Mouse (Mus musculus): ENCODE measurements around the gene Urb1. TPM values are rescaled to one million over a fixed set of nuclear protein-coding genes. Genes with fewer than 3 reads are reported as not detected.

Gene Urb1
- polyA plus RNA-seq, 1 experiment from 2014 or later: 1.9 TPM

GRCm38 (mm10) chr16:90766919-90767454 lies 43.2 kb downstream of the Urb1 start:
- H3K4me3 ChIP-seq (ENCODE audit: inconsistent target): no peak overlapping the region
- no peak overlapping the region for H3K27ac ChIP-seq
- no peaks in the 10 kb centered on the region for H3K79me2 ChIP-seq (ENCODE audit: inconsistent target)
- H3K36me3 ChIP-seq (ENCODE audit: inconsistent target): peaks cover 60% of the 10 kb centered on the region
- WGBS (ENCODE audit: missing documents): 91% methylated on average over 15 of the region's 15 CpGs

- 74% methylated on average over 9 of the region's 9 CpGs for WGBS (ENCODE audit: missing documents)
- peaks cover 50% of the 10 kb centered on the region for H3K36me3 ChIP-seq (ENCODE audit: inconsistent target)
Measured at GRCm38 (mm10) chr16:90765195-90765877, 44.9 kb downstream of the Urb1 start.

DNA sequence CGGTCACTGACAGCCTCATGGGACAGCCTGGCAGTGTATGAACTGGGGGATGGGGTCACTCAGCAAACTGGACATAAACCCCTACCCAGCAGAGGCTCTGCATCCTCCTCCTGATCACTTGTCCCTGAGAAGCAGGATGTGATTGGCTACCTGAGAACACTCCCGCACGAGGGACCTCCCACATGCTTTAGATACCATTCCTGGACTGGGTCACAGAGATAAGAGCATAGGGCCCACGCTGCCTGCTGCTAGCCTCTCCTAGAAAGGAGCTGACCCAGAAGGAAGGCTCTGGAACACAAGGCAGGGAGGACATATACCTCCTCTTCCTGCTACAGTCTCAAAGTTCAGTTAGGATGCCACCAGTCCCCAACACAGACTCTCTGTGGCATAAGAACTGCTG lies 49.7 kb downstream of the Urb1 start:
- no peaks in the 10 kb centered on the region for H3K79me2 ChIP-seq (ENCODE audit: inconsistent target)
- peaks cover 28% of the 10 kb centered on the region for H3K36me3 ChIP-seq (ENCODE audit: inconsistent target)
- 91% methylated on average over 4 of the region's 4 CpGs for WGBS (ENCODE audit: missing documents)
- H3K27ac ChIP-seq: no peak overlapping the region
- no peak overlapping the region for H3K4me3 ChIP-seq (ENCODE audit: inconsistent target)

More at GRCm38 (mm10) chr16:90765195-90765877, 44.9 kb downstream of the Urb1 start:
- H3K79me2 ChIP-seq (ENCODE audit: inconsistent target): no peaks in the 10 kb centered on the region
- H3K4me3 ChIP-seq (ENCODE audit: inconsistent target): no peak overlapping the region
- H3K27ac ChIP-seq: no peak overlapping the region

- Histone ChIP-seq H3K79me2 (ENCODE audit: inconsistent target) (no peaks in the 10 kb centered on the region), H3K4me3 (ENCODE audit: inconsistent target) (no peak overlapping the region), H3K27ac (no peak overlapping the region), H3K36me3 (ENCODE audit: inconsistent target) (peaks cover 35% of the 10 kb centered on the region)
- 90% methylated on average over 3 of the region's 3 CpGs for WGBS (ENCODE audit: missing documents)
Measured at GRCm38 (mm10) chr16:90759335-90759734, 50.9 kb downstream of the Urb1 start.

DNA sequence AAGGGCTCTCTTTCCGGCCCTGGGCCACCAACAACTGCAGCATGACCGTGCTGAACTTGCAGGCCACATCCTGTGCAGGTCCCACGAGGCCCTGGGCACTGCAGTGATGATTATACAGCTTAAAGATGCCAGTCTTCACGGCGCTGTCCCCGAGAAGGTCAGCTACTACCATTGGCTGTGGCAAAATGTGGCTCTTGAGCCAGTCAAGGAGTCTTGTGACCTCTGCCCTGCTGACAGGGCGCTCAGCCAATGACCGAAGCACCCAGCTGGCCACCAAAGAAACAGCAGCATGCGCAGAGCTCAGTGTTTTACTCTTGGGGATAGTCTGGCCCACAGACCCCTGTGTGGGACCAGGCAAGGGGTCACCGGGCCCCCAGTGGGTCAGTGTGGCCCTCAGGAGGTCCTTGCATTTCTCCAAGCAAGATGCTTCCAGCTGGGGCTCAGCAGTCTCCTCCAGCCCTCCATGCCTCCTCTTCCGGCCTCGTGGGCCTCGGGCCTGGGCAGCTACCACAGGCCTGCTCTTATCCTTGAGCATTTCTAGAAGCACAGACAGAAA lies 56.7 kb downstream of the Urb1 start:
- WGBS (ENCODE audit: missing documents): 88% methylated on average over 13 of the region's 13 CpGs
- Histone ChIP-seq H3K36me3 (ENCODE audit: inconsistent target) (peaks cover 34% of the 10 kb centered on the region), H3K79me2 (ENCODE audit: inconsistent target) (no peaks in the 10 kb centered on the region)

GRCm38 (mm10) chr16:90748169-90748568 lies 62.0 kb downstream of the Urb1 start:
- H3K79me2 ChIP-seq (ENCODE audit: inconsistent target): no peaks in the 10 kb centered on the region
- no peak overlapping the region for H3K4me3 ChIP-seq (ENCODE audit: inconsistent target)
- H3K36me3 ChIP-seq (ENCODE audit: inconsistent target): peaks cover 7% of the 10 kb centered on the region; the same call in 1 of the 2 replicates
- H3K27ac ChIP-seq: no peak overlapping the region
- 98% methylated on average over 7 of the region's 7 CpGs for WGBS (ENCODE audit: missing documents)

More for the DNA sequence above, 56.7 kb downstream of the Urb1 start:
- H3K27ac ChIP-seq: no peak overlapping the region
- no peak overlapping the region for H3K4me3 ChIP-seq (ENCODE audit: inconsistent target)

DNA sequence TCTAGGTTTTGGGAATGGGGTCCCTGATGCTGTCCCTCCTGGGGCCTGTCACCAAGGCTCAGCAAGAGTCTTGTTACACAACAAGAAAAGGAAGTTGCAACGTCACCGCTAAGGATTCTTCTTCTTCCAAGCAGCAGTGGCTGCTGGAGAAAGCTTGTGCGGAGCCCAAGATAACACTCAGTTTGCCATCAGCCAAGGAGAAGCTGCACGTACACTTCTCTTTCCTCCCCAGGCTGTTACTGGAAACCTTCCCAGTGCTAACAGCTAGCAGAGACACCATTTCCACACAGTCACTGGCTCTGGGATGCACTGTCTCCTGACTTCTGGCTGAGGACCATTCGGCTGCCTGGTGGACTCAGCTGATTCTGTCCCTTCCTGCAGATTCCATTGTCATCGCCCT lies 63.1 kb downstream of the Urb1 start:
- Histone ChIP-seq H3K4me3 (ENCODE audit: inconsistent target) (no peak overlapping the region), H3K27ac (no peak overlapping the region), H3K36me3 (ENCODE audit: inconsistent target) (peaks cover 5% of the 10 kb centered on the region; the same call in 1 of the 2 replicates), H3K79me2 (ENCODE audit: inconsistent target) (no peaks in the 10 kb centered on the region)
- WGBS (ENCODE audit: missing documents): 47% methylated on average over 6 of the region's 6 CpGs

DNA sequence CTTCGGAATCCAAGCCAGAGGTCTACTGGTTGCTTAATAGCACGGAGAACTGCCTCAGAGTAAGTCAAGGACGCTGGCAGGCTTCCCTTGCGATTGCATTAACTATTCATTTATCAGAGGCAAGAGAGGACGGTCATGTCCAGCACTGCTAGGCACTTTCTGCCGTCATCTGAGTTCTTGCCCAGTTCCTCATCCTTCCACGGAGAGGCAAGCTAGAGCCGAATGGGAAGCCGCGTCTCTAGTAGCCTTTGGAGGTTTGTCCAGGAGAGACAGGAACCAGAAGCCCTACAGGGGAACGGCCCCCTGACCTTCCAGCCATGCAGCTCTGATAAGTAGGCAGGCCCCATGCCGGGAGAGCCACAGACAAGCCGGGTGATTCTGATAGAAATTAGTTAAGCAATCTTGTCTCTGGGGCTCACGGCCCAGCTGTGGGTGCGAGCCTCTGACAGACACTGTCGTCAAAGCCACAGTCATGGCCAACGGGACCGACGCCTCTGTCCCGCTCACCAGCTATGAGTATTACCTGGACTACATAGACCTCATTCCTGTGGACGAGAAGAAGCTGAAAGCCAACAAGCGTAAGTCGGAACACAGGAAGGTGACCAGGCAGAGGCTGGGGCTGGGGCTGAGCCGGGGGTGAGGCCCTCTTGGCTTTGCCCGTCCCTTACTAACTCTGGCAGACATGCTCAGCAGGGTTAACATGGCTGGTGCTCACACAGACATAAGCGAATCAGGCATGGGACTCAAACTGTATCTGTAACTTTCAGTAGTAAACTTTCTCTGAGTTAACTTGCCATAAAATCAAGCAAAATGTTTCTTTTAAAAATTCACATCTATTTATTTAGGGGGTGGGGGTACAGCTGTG lies 71.9 kb downstream of the Urb1 start, which contains the start of gene Mrap:
TSS of gene Mrap (plus strand) at position 116 of the 865 bp plus-strand sequence.
- 93% methylated on average over 26 of the region's 26 CpGs for WGBS (ENCODE audit: missing documents)
- no peak within 1 kb of the TSS for H3K27ac ChIP-seq
- H3K36me3 ChIP-seq (ENCODE audit: inconsistent target): no peaks in the 10 kb centered on the region
- no peaks in the 10 kb centered on the region for H3K79me2 ChIP-seq (ENCODE audit: inconsistent target)
- H3K4me3 ChIP-seq (ENCODE audit: inconsistent target): no peak within 1 kb of the TSS

DNA sequence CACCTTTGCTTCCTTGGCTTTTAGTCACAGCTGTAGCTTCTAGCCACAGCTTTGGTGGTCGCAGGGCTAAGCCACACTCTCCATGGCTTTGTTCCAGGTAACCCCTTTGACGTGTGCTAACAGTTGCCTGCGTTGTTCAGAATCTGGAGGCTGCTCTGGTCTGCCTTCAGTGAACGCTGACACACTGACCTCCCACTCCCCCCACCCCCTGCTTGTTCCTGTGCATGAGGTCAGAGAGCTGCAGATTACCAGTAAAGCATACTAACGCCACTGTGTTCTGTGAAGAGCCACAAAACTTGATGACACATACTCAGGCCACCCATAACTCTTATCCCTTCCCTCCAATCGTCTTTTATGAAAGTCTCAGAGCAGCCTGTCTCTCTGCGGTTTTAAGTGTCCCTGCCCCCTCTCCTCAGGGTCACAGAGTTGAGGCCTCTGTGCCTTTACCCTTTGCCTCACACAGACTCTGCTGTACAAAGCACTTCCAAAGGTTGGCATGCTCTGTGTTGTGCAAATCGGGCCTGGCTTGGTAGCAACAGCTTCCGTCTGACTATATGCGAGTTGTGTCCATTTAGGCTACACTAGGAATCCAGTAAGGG lies 73.4 kb downstream of the Urb1 start:
- H3K36me3 ChIP-seq (ENCODE audit: inconsistent target): no peaks in the 10 kb centered on the region
- H3K4me3 ChIP-seq (ENCODE audit: inconsistent target): no peak overlapping the region
- 68% methylated on average over 10 of the region's 10 CpGs for WGBS (ENCODE audit: missing documents)
- no peak overlapping the region for H3K27ac ChIP-seq
- no peaks in the 10 kb centered on the region for H3K79me2 ChIP-seq (ENCODE audit: inconsistent target)

DNA sequence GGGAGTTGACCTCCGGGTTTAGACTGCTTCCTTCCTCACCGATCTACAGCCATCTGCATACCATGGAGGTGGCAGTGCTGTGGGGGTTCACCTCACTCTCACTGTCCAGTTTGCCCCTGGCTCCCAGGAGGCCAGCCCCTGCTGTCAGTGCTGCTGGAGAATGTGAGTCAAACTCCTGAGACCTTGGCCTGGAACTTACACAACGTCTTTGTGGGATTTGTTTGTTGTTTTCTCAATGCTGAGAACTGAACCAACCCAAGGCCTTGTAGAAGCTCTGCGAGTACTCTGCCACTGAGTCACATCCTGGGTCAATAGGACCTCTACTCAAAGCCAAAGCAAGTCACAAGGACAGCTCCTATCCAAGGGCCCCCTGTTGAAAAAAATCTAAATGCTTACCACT lies 74.6 kb downstream of the Urb1 start:
- no peak overlapping the region for H3K4me3 ChIP-seq (ENCODE audit: inconsistent target)
- H3K36me3 ChIP-seq (ENCODE audit: inconsistent target): no peaks in the 10 kb centered on the region
- no peaks in the 10 kb centered on the region for H3K79me2 ChIP-seq (ENCODE audit: inconsistent target)
- 42% methylated on average over 4 of the region's 4 CpGs for WGBS (ENCODE audit: missing documents)
- H3K27ac ChIP-seq: no peak overlapping the region

- Histone ChIP-seq H3K36me3 (ENCODE audit: inconsistent target) (peaks cover 8% of the 10 kb centered on the region; the same call in 1 of the 2 replicates), H3K79me2 (ENCODE audit: inconsistent target) (peaks cover 28% of the 10 kb centered on the region), H3K27ac (peak within 1 kb of the TSS; percentile 55), H3K4me3 (ENCODE audit: inconsistent target) (peak within 1 kb of the TSS; percentile 84)
- WGBS (ENCODE audit: missing documents): 1% methylated on average over 50 of the region's 53 CpGs
Measured at GRCm38 (mm10) chr16:90727233-90728115, 82.7 kb downstream of the Urb1 start, which contains the start of gene Mis18a. Mis18a (minus strand) TSS chr16:90727404.

DNA sequence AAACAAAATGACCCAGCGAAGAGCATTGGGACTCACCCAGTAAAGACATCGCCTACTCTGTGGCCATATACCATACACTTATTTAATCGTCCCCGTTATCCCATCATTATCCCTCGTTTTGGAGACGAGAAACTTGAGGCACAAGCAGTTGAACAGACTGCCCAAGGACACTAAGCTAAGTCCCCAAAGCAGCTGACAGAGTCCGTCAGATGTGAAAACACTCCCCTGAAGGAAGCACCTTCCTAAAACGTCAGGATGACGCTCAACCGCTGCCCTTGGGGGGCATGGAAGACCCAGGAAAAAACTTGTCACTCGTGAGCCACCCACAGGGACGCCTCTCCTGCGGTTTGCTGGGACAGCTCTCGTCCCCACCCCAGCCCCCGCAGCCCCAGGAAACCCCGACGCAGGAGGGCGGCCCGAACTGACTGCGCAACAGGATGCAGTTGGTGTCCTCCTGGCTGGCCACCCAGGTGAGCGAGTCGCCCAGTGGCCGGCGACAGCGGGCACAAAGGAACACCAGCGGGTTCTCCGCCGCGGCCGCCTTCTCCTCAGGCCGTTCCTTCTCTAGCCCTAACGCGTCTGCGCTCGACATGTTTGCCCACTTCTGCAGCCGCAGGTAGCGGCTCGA lies 83.5 kb downstream of the Urb1 start:
- WGBS (ENCODE audit: missing documents): 4% methylated on average over 38 of the region's 38 CpGs
- H3K4me3 ChIP-seq (ENCODE audit: inconsistent target): peak overlapping the region; percentile 84
- H3K36me3 ChIP-seq (ENCODE audit: inconsistent target): peaks cover 11% of the 10 kb centered on the region; the same call in 1 of the 2 replicates
- peaks cover 28% of the 10 kb centered on the region for H3K79me2 ChIP-seq (ENCODE audit: inconsistent target)
- peak overlapping the region; percentile 37; the same call in 1 of the 2 replicates for H3K27ac ChIP-seq

- 92% methylated on average over 4 of the region's 4 CpGs for WGBS (ENCODE audit: missing documents)
- H3K79me2 ChIP-seq (ENCODE audit: inconsistent target): peaks cover 28% of the 10 kb centered on the region
- no peak overlapping the region for H3K27ac ChIP-seq
- peaks cover 32% of the 10 kb centered on the region for H3K36me3 ChIP-seq (ENCODE audit: inconsistent target)
- no peak overlapping the region for H3K4me3 ChIP-seq (ENCODE audit: inconsistent target)
Measured at GRCm38 (mm10) chr16:90724051-90724450, 86.2 kb downstream of the Urb1 start.
